Mouse (Mus musculus): ENCODE results near the gene Cox8b. TPM values are rescaled to one million over a fixed set of nuclear protein-coding genes. Genes with fewer than 3 reads are reported as not detected.

Gene Cox8b
- total RNA-seq, 2 experiments from 2014 or later, result 2,037 to 2,233 TPM

DNA sequence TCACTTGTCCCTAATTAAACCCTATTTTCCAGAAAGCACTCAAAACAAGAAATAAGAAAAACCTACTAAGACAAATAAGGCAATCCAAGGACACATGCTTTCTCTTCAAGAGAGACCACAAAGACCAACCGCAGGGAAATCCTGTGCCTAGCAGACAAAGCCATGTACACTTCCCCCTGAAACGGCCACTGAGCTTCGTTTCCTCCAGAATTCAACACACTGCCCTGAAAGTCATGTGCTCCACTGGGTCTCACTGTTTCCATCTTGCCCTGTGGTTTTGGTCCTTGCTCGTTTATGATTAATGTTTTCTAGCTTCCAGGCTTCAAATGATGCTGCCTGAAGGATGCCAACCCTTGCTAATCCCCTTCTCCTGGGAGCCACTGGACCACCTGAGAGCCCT is 26.0 kb downstream of the Cox8b start:
- DNase-seq (ENCODE audit: low spot score), result no peak

DNA sequence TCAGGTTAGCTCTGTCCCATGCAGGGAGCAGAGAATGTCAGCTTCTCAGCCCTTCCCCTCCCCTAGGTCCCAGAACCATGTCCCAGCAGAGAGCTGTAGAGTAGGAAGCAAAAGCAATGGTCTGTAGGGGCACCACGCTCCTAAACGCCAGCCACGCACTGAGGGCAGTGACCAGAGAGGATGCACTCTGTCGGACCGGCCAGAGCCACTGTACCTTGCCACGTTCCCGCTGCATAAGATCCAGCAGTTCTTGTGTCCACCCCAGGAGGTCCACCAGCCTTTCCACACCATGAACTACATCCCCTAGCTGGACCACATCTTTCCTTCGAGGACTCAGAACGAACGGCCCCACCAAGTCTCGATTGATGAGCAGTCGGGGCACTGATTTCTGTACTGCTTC is 35.5 kb downstream of the Cox8b start:
- no peak for DNase-seq (ENCODE audit: low spot score)

DNA sequence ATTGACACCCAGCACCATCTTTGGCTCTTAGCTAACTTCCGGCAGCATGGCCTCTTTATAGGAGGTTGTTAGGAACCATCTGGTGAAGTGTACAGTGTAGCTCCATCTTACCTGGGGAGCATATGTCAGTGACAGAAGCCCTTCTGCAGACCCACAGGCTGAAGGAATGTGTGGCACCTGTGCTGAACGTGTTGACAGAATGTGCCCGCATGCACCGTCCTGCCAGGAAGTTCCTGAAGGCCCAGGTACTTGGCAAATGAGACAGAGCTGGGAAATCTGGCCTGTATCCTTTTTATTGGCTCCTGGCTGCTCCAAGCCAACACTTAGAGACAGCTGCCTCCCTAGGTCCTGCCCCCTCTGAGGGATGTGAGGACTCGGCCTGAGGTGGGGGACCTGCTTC is 39.5 kb downstream of the Cox8b start:
- DNase-seq (ENCODE audit: low spot score), result no peak

DNA sequence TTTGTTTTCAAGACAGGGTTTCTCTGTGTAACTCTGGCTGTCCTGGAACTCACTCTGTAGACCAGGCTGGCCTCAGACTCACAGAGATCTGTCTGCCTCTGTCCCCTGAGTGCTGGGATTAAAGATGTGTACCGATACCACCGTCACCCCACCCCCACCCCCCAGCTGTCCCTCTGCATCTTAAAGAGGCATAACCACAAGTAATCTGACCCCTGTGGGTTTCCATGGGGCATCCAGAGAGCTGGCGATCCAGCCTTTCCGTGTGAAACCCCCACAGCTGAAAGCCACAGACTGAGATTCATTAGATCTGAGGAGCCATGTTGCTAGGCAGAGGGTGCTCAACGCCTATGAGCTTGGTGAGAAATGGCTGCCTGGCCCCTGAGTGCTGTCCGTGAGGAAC is 40.2 kb downstream of the Cox8b start:
- no peak for DNase-seq (ENCODE audit: low spot score)

DNA sequence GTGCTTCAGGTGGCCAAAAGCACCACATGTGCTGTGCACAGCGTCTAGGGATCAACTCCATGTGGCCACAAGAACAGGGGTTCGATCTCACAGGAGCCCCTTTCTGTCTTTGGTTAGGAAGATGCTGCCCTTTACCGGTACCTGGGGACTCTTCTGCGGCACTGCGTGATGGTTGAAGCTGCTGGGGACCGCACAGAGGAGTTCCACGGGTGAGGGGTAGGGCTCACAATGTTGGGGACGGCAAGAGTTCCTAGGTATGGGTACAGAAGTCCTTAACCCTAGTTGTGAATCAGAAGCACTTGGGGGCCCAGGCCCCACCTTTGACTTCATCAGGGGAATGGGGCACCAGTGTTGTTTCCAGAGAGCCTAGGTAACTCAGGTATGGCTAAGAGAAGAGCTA is 41.5 kb downstream of the Cox8b start:
- no peak for DNase-seq (ENCODE audit: low spot score)

DNA sequence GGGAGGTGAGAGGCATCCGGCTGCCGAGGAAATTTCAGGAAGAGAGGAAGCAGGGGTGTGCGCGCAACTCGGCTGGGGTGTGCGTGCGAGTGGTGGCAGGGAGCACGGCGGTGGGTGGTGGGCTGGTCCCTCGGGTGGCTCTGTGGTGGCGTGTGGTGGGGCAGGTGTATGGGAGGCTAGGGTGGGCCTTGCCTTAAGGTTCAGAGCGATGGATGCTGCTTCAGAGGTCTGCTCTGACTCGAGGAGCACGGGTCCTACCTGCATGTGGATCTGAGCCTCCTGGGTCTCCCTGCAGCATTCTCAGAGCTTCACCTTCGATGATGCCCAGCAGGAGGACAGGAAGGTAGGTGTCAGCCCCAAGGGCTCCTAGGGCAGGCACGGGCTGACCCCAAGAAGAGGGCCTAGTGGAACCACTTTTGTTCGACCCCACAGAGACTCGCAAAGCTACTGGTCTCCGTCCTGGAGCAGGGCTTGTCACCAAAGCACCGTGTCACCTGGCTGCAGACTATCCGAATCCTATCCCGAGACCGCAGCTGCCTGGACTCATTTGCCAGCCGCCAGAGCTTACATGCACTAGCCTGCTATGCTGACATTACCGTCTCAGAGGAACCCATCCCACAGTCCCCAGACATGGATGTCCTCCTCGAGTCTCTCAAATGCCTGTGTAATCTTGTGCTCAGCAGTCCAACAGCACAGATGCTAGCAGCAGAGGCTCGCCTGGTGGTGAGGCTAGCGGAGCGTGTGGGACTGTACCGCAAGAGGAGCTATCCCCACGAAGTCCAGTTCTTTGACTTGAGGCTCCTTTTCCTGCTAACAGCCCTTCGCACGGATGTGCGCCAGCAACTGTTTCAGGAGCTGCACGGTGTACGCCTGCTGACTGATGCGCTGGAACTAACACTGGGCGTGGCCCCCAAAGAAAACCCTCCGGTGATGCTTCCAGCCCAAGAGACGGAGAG is 42.4 kb downstream of the Cox8b start, which contains the start of gene Bet1l:
Gene Bet1l, minus strand, starts transcription at position 28 of the 956 bp plus-strand sequence.
- no peak for DNase-seq (ENCODE audit: low spot score)

DNA sequence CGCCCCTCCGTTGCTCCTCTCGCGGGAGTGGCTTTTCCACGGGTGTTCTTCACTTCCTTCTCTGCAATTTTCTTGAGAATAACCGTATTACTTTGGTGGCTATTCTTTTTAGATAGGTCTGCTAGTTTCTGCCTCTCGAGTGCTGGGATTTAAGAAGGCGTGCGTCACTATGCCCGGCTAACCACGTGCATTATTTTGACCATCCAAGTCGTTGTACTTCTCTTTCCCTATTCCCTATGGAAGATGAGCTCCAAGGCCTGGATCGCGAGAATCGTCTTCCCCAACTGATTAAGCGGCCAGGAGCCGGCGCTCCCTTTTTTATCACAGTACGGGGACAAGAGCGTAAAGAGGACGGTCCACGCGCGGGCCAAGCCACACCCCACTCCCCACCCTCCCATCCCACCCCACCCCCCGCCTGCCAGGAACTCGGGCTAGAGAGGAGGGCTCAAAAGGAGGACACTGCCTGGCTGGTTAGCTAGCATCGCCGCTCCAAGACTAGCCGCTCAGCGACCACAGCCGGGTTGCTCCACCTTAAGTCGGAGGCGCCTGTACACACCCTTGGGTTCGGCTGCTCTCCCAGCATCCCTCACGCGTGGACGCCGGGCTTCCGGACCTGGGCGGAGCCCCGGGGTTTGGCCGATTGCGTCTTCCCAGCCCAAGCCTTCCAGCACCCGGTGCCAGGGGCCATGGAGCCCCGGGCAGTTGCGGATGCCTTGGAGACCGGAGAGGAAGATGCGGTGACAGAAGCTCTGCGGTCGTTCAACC is 43.3 kb downstream of the Cox8b start, which contains the start of gene Ric8a:
Gene Ric8a, plus strand, starts transcription at position 173 of the 765 bp plus-strand sequence.
- peak; percentile 92 for DNase-seq (ENCODE audit: low spot score)

DNA sequence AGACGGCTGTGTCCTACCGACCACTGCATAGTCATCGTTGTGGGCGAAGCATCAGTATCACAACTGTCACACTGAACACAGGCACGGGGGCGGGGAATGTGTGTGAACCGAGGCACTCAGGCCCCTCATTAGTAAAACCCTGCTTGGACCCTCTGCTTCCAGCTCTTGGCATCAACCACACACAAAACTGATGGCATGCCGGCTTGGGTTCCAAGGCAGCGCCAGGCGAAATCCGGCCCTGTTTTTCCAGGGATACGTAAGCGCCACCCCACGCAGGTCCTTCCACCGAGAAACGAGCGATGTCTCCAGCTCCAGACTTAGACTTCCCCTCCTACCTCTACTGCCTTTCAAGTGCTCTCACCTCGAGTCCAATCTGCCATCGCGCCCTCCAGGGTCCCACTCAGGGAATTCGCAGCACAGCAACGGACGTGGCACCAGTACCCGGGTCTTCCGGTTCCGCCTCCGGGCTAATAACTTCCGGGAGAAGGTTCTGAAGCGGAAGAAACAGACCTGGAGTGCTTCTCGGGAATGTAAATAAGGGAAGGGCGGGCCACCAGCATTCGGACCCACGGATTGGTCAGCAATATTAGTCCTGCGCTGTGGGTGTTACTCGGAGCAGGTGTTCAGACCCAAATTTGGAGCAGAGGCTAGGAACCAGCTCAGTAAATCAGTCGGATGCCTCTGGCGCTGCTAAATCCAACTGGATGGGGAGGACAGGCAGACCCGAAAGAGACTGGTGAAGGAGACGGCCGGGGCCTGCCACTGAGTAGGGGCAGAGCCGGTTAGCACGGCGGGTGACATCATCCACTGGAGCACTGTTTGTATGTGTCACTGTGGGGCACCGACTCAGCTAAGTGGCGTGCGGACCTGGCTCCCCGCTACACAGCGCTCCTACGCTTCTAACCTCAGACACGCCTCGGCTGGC is 44.1 kb downstream of the Cox8b start, which contains the start of gene Gm45785:
Gene Gm45785, minus strand, starts transcription at position 472 of the 925 bp plus-strand sequence.
- peak; percentile 91 for DNase-seq (ENCODE audit: low spot score)

DNA sequence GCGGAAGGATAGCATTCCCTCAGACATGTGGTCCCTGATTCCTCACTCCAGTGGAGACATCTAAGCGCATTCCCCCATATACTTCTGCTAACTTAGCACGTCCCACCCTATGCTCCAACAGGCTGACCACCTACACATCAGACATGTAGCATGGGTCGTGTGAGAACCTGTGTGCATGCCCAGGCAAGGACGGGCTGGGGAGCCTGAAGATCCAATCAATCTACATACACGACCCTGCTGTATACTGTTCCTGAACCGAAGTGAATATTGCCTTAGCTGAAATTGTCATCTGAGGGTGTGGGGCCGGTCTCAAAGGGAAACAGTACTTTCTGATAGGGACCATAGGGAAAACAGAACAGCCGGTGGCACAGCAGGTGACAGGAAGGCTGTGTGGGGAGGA is 45.1 kb downstream of the Cox8b start:
- no peak for DNase-seq (ENCODE audit: low spot score)

DNA sequence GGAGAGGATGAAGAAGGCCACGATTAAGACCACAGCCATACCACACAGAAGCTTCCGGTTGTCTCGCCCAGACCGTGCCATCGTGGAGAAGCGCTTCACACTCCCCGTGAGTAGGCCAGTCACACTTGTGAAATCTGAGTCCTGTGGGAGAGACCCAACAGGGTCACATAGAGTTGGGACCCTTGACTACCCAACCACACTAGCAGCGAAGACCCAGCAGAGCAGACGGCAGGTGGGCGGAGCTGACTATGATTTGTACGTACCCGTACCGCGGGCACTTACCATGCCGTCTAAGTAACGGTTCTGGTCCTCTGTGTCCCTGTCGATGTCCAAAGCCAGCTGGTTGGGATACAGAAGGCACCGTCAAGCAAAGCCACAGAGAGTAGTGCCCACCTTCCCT is 45.8 kb downstream of the Cox8b start:
- DNase-seq (ENCODE audit: low spot score), result no peak

DNA sequence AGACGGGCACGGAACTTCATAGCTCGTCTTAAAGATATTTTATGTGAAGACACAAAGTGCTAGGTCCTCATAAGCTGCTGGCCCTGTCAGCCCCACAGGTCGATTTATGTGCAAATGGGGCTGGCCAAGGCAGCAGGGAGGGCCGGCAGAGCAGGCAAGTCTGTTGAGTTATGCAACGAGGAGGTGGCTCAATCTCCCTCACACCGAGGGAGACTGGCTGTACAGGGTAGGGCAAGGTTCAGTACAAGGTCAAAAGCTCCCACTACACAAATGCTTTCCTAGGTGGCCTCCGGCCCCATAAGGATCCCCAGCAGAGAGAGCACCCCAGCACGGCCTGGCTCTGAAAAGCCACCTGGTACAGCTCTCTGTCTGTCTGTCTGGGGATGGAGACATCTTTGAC is 46.9 kb downstream of the Cox8b start:
- no peak for DNase-seq (ENCODE audit: low spot score)

DNA sequence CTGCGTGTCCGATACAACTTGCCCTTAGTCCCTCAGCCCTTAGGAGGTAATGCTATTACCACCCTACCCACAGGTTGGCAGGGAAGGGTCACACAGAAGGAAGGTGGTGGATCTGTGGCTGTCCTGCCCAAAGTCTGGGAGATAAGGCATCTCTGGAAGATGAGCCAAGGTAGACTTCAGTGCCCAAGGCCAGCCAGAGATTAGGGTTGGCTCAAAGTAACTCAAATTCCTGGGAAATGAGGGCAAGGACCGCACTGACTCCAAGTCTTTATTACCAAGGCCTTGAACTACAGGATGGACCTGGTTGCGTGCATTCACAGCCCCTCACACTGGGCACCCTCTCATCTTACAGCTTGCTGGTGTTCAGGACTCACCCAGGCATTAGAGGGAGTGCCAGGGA is 48.3 kb downstream of the Cox8b start:
- no peak for DNase-seq (ENCODE audit: low spot score)

Other genes starting within 250 kb of the Cox8b start
- not detected for gene Olfr539, start 240.5 kb downstream of the Cox8b start, total RNA-seq (2021)
- gene Olfr45, start 218.5 kb downstream of the Cox8b start, total RNA-seq (2021), result not detected
- gene Olfr541, start 203.2 kb downstream of the Cox8b start, total RNA-seq (2021), result not detected
- gene Cyp2e1, start 136.7 kb downstream of the Cox8b start, total RNA-seq (2021), result 10 to 100 TPM; 12.1 to 13.7 TPM
- gene Syce1, start 112.6 kb downstream of the Cox8b start, total RNA-seq (2021), result not detected
- gene Zfp941, start 78.3 kb downstream of the Cox8b start, total RNA-seq (2021), result not detected
- not detected for gene Urah, start 65.4 kb downstream of the Cox8b start, total RNA-seq (2021)
- not detected for gene Scgb1c1, start 54.9 kb downstream of the Cox8b start, total RNA-seq (2021)
- gene Odf3, start 52.6 kb downstream of the Cox8b start, total RNA-seq (2021), result not detected
- not detected for gene Gm45785, start 44.1 kb downstream of the Cox8b start, total RNA-seq (2021)
- gene Ric8a, start 43.5 kb downstream of the Cox8b start, total RNA-seq (2021), result 10 to 100 TPM; 11.9 to 13.7 TPM
- gene Bet1l, start 42.9 kb downstream of the Cox8b start, total RNA-seq (2021), result 1 to 10 TPM; 5.0 to 6.1 TPM
- gene Psmd13, start 18.5 kb downstream of the Cox8b start, total RNA-seq (2021), result 10 to 100 TPM; 83.0 to 87.8 TPM
- 10 to 100 TPM; 22.5 to 25.5 TPM for gene Sirt3, start 18.1 kb downstream of the Cox8b start, total RNA-seq (2021)
- gene Nlrp6, start 20.5 kb upstream of the Cox8b start, total RNA-seq (2021), result not detected
- gene Pgghg, start 40.9 kb upstream of the Cox8b start, total RNA-seq (2021), result 1 to 10 TPM; 2.2 to 3.4 TPM
- not detected for gene Ifitm5, start 49.8 kb upstream of the Cox8b start, total RNA-seq (2021)
- gene Gm45717, start 55.5 kb upstream of the Cox8b start, total RNA-seq (2021), result not detected
- gene Ifitm2, start 55.5 kb upstream of the Cox8b start, total RNA-seq (2021), result 10 to 100 TPM; 44.8 to 64.4 TPM
- 1 to 10 TPM in 1 of 2 experiments, under 1 TPM in 1; 0.97 to 1.3 TPM for gene Ifitm1, start 66.8 kb upstream of the Cox8b start, total RNA-seq (2021)
- 10 to 100 TPM; 32.8 to 49.0 TPM for gene Ifitm3, start 110.3 kb upstream of the Cox8b start, total RNA-seq (2021)
- gene Ifitm6, start 117.5 kb upstream of the Cox8b start, total RNA-seq (2021), result not detected
- not detected for gene Gm17387, start 128.7 kb upstream of the Cox8b start, total RNA-seq (2021)
- not detected for gene B4galnt4, start 160.7 kb upstream of the Cox8b start, total RNA-seq (2021)
- not detected for gene Pkp3, start 177.8 kb upstream of the Cox8b start, total RNA-seq (2021)
- 1 to 10 TPM; 1.1 to 2.9 TPM for gene Sigirr, start 200.1 kb upstream of the Cox8b start, total RNA-seq (2021)
- gene Ano9, start 217.4 kb upstream of the Cox8b start, total RNA-seq (2021), result not detected
- 10 to 100 TPM; 20.2 to 21.1 TPM for gene Ptdss2, start 221.9 kb upstream of the Cox8b start, total RNA-seq (2021)

Data from gastrocnemius, adult 18-20 months (tissue).